Mouse (Mus musculus): ENCODE data around the gene Atp7a. TPM values are rescaled to one million over a fixed set of nuclear protein-coding genes. Genes with fewer than 3 reads are reported as not detected.
A peak's percentile ranks its signal among the peaks of the same experiment; 100 is the strongest.

The Atp7a gene
- polyA plus RNA-seq, 1 experiment from 2014 or later: 34.4 TPM

GRCm38 (mm10) chrX:106148185-106148584, 121.1 kb downstream of the Atp7a start:
- 87% methylated on average over 1 of the region's 1 CpGs for WGBS

GRCm38 (mm10) chrX:106149460-106149859, 122.4 kb downstream of the Atp7a start:
- H3K36me3 ChIP-seq (ENCODE audit: insufficient read depth): no peaks in the 10 kb centered on the region
- H3K4me1 ChIP-seq (ENCODE audit: insufficient read depth): no peaks in the 10 kb centered on the region
- ATAC-seq (ENCODE audit: insufficient read depth) (no peak), DNase-seq (no peak)
- no peaks in the 10 kb centered on the region for H3K27me3 ChIP-seq (ENCODE audit: insufficient read depth, low read length)
- TF ChIP-seq CTCF (IDR thresholded peaks at IDR 0.05; ENCODE audit: low read depth): no peak
- no peak overlapping the region for H3K9ac ChIP-seq
- 72% methylated on average over 3 of the region's 3 CpGs for WGBS
- H3K4me2 ChIP-seq: no peak overlapping the region
- no peak overlapping the region for H3K4me3 ChIP-seq (ENCODE audit: low read depth, low read length)
- H3K27ac ChIP-seq (ENCODE audit: low read depth): no peak overlapping the region
- H3K9me3 ChIP-seq (ENCODE audit: low read depth, low read length): no peaks in the 10 kb centered on the region

More at GRCm38 (mm10) chrX:106148185-106148584, 121.1 kb downstream of the Atp7a start:
- H3K9me3 ChIP-seq (ENCODE audit: low read depth, low read length): no peaks in the 10 kb centered on the region
- no peak overlapping the region for H3K9ac ChIP-seq
- H3K4me3 ChIP-seq (ENCODE audit: low read depth, low read length): no peak overlapping the region
- no peaks in the 10 kb centered on the region for H3K4me1 ChIP-seq (ENCODE audit: insufficient read depth)
- no peak for TF ChIP-seq CTCF (IDR thresholded peaks at IDR 0.05; ENCODE audit: low read depth)
- no peak for ATAC-seq (ENCODE audit: insufficient read depth)
- no peaks in the 10 kb centered on the region for H3K36me3 ChIP-seq (ENCODE audit: insufficient read depth)
- no peak overlapping the region for H3K27ac ChIP-seq (ENCODE audit: low read depth)
- no peaks in the 10 kb centered on the region for H3K27me3 ChIP-seq (ENCODE audit: insufficient read depth, low read length)
- H3K4me2 ChIP-seq: no peak overlapping the region
- DNase-seq: no peak

- no peak overlapping the region for H3K4me3 ChIP-seq (ENCODE audit: low read depth, low read length)
- H3K27ac ChIP-seq (ENCODE audit: low read depth): no peak overlapping the region
- no peaks in the 10 kb centered on the region for H3K9me3 ChIP-seq (ENCODE audit: low read depth, low read length)
- DNase-seq: no peak
- TF ChIP-seq CTCF (IDR thresholded peaks at IDR 0.05; ENCODE audit: low read depth): no peak
- H3K4me2 ChIP-seq: no peak overlapping the region
- no peak for ATAC-seq (ENCODE audit: insufficient read depth)
- H3K9ac ChIP-seq: no peak overlapping the region
- no peaks in the 10 kb centered on the region for H3K4me1 ChIP-seq (ENCODE audit: insufficient read depth)
- no peaks in the 10 kb centered on the region for H3K36me3 ChIP-seq (ENCODE audit: insufficient read depth)
- no peaks in the 10 kb centered on the region for H3K27me3 ChIP-seq (ENCODE audit: insufficient read depth, low read length)
Observed at GRCm38 (mm10) chrX:106154180-106154586, 127.1 kb downstream of the Atp7a start.

- Histone ChIP-seq H3K9me3 (ENCODE audit: low read depth, low read length) (no peaks in the 10 kb centered on the region), H3K9ac (no peak overlapping the region), H3K4me1 (ENCODE audit: insufficient read depth) (no peaks in the 10 kb centered on the region), H3K4me2 (no peak overlapping the region), H3K36me3 (ENCODE audit: insufficient read depth) (no peaks in the 10 kb centered on the region), H3K27me3 (ENCODE audit: insufficient read depth, low read length) (no peaks in the 10 kb centered on the region), H3K27ac (ENCODE audit: low read depth) (no peak overlapping the region), H3K4me3 (ENCODE audit: low read depth, low read length) (no peak overlapping the region)
- no peak for ATAC-seq (ENCODE audit: insufficient read depth)
- DNase-seq: no peak
- WGBS: 73% methylated on average over 4 of the region's 4 CpGs
- no peak for TF ChIP-seq CTCF (IDR thresholded peaks at IDR 0.05; ENCODE audit: low read depth)
Observed at GRCm38 (mm10) chrX:106155892-106156291, 128.8 kb downstream of the Atp7a start.

- no peak overlapping the region for H3K9ac ChIP-seq
- no peak overlapping the region for H3K27ac ChIP-seq (ENCODE audit: low read depth)
- H3K36me3 ChIP-seq (ENCODE audit: insufficient read depth): no peaks in the 10 kb centered on the region
- H3K4me1 ChIP-seq (ENCODE audit: insufficient read depth): no peaks in the 10 kb centered on the region
- H3K4me2 ChIP-seq: no peak overlapping the region
- H3K27me3 ChIP-seq (ENCODE audit: insufficient read depth, low read length): no peaks in the 10 kb centered on the region
- no peak for ATAC-seq (ENCODE audit: insufficient read depth)
- WGBS: 29% methylated on average over 5 of the region's 5 CpGs
- DNase-seq: peak; percentile 2
- H3K4me3 ChIP-seq (ENCODE audit: low read depth, low read length): no peak overlapping the region
- no peak for TF ChIP-seq CTCF (IDR thresholded peaks at IDR 0.05; ENCODE audit: low read depth)
- no peaks in the 10 kb centered on the region for H3K9me3 ChIP-seq (ENCODE audit: low read depth, low read length)
Observed at GRCm38 (mm10) chrX:106163995-106164394, 136.9 kb downstream of the Atp7a start.

GRCm38 (mm10) chrX:106164555-106164954, 137.5 kb downstream of the Atp7a start:
- ATAC-seq (ENCODE audit: insufficient read depth) (no peak), DNase-seq (no peak)
- Histone ChIP-seq H3K36me3 (ENCODE audit: insufficient read depth) (no peaks in the 10 kb centered on the region), H3K9me3 (ENCODE audit: low read depth, low read length) (no peaks in the 10 kb centered on the region), H3K9ac (no peak overlapping the region), H3K27ac (ENCODE audit: low read depth) (no peak overlapping the region), H3K27me3 (ENCODE audit: insufficient read depth, low read length) (no peaks in the 10 kb centered on the region), H3K4me2 (no peak overlapping the region), H3K4me1 (ENCODE audit: insufficient read depth) (no peaks in the 10 kb centered on the region), H3K4me3 (ENCODE audit: low read depth, low read length) (no peak overlapping the region)
- WGBS: 47% methylated on average over 5 of the region's 5 CpGs
- no peak for TF ChIP-seq CTCF (IDR thresholded peaks at IDR 0.05; ENCODE audit: low read depth)

GRCm38 (mm10) chrX:106165089-106165488, 138.0 kb downstream of the Atp7a start:
- 86% methylated on average over 1 of the region's 1 CpGs for WGBS

More at GRCm38 (mm10) chrX:106165089-106165488, 138.0 kb downstream of the Atp7a start:
- Histone ChIP-seq H3K9ac (no peak overlapping the region), H3K4me2 (no peak overlapping the region), H3K4me1 (ENCODE audit: insufficient read depth) (no peaks in the 10 kb centered on the region), H3K4me3 (ENCODE audit: low read depth, low read length) (no peak overlapping the region), H3K27ac (ENCODE audit: low read depth) (no peak overlapping the region), H3K36me3 (ENCODE audit: insufficient read depth) (no peaks in the 10 kb centered on the region), H3K27me3 (ENCODE audit: insufficient read depth, low read length) (no peaks in the 10 kb centered on the region), H3K9me3 (ENCODE audit: low read depth, low read length) (no peaks in the 10 kb centered on the region)
- ATAC-seq (ENCODE audit: insufficient read depth) (no peak), DNase-seq (no peak)
- no peak for TF ChIP-seq CTCF (IDR thresholded peaks at IDR 0.05; ENCODE audit: low read depth)

All from lung, embryonic 14.5 days (tissue).